Mouse (Mus musculus) testis, adult 2 months (tissue): Measurements from ENCODE around the gene Csrnp3. TPM values are rescaled to one million over a fixed set of nuclear protein-coding genes. Genes with fewer than 3 reads are reported as not detected.

Source experiments
- H3K27ac ChIP-seq: fragments of 200-500 bp; 2 replicates; pipeline ENCODE4 v1.5.1; 2012; ENCODE audit warnings: low read depth, low read length; ENCODE audit not compliant: control insufficient read depth, insufficient read depth
- H3K27me3 ChIP-seq: fragments of 200-500 bp; 2 replicates; pipeline ENCODE4 v1.6.1; 2012; ENCODE audit warnings: mild to moderate bottlenecking, low read length, moderate library complexity; ENCODE audit not compliant: control insufficient read depth, insufficient read depth
- H3K36me3 ChIP-seq: fragments of 200-500 bp; 2 replicates; pipeline ENCODE4 v1.6.1; 2012; ENCODE audit warnings: mild to moderate bottlenecking, low read length; ENCODE audit not compliant: control insufficient read depth, insufficient read depth
- H3K4me1 ChIP-seq: fragments of 200-500 bp; 2 replicates; pipeline ENCODE4 v1.6.1; 2012; ENCODE audit warnings: low read length; ENCODE audit not compliant: control insufficient read depth, insufficient read depth
- H3K4me3 ChIP-seq: fragments of 200-500 bp; 2 replicates; pipeline ENCODE4 v1.5.1; 2012; ENCODE audit warnings: low read depth, mild to moderate bottlenecking, low read length, moderate library complexity, mixed read lengths; ENCODE audit not compliant: control insufficient read depth
- CTCF ChIP-seq: fragments of 200-500 bp; IDR thresholded peaks from 2 replicates; pipeline ENCODE4 v1.5.1; 2012; ENCODE audit warnings: low read depth, mild to moderate bottlenecking, inconsistent platforms, low read length, moderate library complexity; ENCODE audit not compliant: control insufficient read depth, insufficient read depth, insufficient replicate concordance
- POLR2A ChIP-seq: fragments of 200-500 bp; IDR thresholded peaks from 2 replicates; pipeline ENCODE4 v1.6.1; 2012; ENCODE audit warnings: low read depth, mild to moderate bottlenecking, inconsistent platforms, low read length, moderate library complexity; ENCODE audit not compliant: control insufficient read depth
- polyA plus RNA-seq: library from polyadenylated mRNA; depleted of rRNA; stranded (reverse); fragments of >200 nt; gene quantifications from 2 replicates; pipeline ENCODE4 v1.2.3, GENCODE M21; 2012

Csrnp3 gene
- polyA plus RNA-seq, 1 experiment = 9.4 TPM

DNA sequence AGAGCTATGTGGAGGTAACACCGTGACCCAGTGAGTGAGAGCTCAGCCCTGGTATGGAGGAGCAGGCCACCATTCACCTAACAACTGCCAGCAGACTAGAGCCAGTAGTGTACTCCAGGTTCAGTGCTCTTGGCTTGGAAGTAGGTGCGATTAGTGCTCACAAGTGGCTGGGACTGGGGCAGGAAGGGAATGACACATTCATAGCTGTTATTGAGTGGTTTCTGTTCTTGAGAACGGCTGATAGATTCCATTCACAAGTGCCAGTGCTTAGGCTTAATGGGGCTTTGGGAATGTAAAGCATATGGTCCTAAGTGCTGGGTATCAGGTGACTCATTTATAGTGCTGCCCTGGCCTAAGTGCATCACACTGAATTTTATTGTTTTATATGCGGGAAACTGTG is 136.4 kb downstream of the Csrnp3 start:
- no peak overlapping the region for H3K27ac ChIP-seq
- H3K36me3 ChIP-seq = no peaks in the 10 kb centered on the region
- H3K4me1 ChIP-seq = no peaks in the 10 kb centered on the region
- no peaks in the 10 kb centered on the region for H3K27me3 ChIP-seq
- H3K4me3 ChIP-seq = no peak overlapping the region
- TF ChIP-seq POLR2A (no peak), CTCF (no peak)

DNA sequence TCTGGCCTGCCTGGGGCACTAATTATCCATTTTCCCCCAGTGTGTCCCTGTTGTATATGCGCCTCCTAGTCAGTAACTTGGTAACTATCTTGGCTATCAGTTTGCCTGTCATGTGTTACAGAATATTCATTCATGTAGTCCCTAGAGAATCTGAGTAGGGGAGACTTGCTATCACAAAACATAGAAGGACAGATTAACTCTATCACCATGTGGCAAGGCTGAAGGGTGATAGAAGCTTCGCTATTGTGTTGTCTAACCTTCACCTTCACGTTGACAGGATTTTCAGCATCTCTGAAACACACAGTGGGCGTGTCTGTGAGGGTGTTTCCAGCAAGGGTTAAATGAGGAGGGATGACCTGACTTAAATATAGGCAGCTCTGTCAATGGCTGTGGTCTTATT is 140.1 kb downstream of the Csrnp3 start:
- Histone ChIP-seq H3K27ac (no peak overlapping the region), H3K4me1 (no peaks in the 10 kb centered on the region), H3K36me3 (no peaks in the 10 kb centered on the region), H3K4me3 (no peak overlapping the region), H3K27me3 (no peaks in the 10 kb centered on the region)
- TF ChIP-seq CTCF (no peak), POLR2A (no peak)

DNA sequence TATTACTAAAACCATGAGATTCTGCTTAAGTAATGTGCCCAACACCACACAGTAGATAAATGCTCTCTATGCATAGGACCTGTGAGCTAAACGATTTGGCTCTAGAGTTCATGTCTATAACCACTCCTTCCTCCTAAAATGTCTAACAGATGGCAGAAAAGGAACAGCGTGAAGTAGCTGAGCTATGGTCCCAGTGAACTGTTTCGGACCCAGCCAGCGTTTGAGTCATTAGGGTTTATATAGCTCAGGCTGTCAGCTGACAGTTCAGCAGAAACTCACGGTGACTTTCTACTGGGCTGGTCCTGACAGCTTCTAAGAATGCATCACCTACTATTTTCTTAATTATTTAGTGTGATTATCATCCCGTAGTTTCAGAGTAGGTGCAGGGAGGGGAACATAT is 141.5 kb downstream of the Csrnp3 start:
- Histone ChIP-seq H3K27me3 (no peaks in the 10 kb centered on the region), H3K27ac (no peak overlapping the region), H3K4me1 (no peaks in the 10 kb centered on the region), H3K36me3 (no peaks in the 10 kb centered on the region), H3K4me3 (no peak overlapping the region)
- TF ChIP-seq CTCF (no peak), POLR2A (no peak)

DNA sequence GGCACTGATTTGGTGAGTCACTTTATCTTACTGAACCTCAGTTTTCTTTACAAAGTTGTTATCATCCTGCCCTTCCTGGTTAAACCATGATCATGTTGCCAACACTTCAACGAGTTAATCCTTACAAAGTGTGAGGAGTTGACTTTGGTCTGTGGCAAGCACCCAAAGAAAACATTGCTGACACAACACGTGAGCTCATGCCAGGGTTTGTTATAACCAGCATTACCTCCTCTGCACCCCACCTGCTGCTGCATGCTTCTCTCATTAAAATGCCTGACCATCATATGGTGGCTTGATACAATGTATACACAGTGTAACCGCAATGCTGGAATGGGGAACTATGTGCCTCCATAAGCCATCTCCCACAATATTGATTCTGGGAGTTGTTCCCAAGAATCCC is 142.0 kb downstream of the Csrnp3 start:
- Histone ChIP-seq H3K36me3 (no peaks in the 10 kb centered on the region), H3K4me3 (no peak overlapping the region), H3K27me3 (no peaks in the 10 kb centered on the region), H3K27ac (no peak overlapping the region), H3K4me1 (no peaks in the 10 kb centered on the region)
- TF ChIP-seq CTCF (no peak), POLR2A (no peak)

DNA sequence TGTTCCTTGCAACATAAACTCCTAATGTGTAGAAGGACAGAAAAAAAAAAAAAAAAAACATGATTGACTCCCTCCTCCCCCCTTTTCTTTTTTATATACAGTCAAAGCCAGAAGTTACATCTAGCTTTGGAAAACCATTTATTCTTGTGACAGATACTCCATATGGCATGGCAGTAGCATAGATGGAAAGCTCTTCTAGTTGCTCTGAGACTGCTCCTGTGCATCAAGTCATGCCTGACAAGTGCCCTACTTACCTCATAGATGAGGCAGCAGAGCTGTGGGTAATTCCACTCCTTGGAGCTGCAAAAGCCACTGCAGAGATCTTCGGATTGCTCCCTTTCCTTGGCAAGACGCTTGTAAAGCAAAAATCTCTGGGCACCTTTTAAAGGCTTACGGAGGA is 143.2 kb downstream of the Csrnp3 start:
- no peaks in the 10 kb centered on the region for H3K4me1 ChIP-seq
- no peak overlapping the region for H3K4me3 ChIP-seq
- H3K36me3 ChIP-seq = no peaks in the 10 kb centered on the region
- no peak for TF ChIP-seq CTCF
- TF ChIP-seq POLR2A = no peak
- H3K27me3 ChIP-seq = no peaks in the 10 kb centered on the region
- H3K27ac ChIP-seq = no peak overlapping the region

DNA sequence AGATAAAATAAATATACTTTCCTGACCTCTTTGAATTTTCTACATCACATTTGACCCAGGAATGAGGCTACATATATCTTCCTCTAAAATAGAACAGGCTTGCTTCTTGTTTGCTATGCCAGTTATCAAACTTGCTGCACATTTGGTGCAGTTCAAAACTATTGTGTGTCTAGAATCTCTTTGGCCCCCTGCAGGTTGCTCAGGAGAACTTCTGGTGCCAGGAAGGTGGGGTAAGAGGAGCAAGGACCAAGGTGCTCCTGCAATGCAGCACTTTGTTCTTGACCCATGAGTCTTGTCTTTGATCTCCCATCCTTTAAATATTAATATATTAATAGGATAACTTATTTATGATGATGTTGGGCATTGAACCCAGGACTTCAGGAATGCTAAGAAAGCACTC is 144.5 kb downstream of the Csrnp3 start:
- H3K27me3 ChIP-seq = no peaks in the 10 kb centered on the region
- no peak overlapping the region for H3K27ac ChIP-seq
- no peaks in the 10 kb centered on the region for H3K36me3 ChIP-seq
- H3K4me1 ChIP-seq = no peaks in the 10 kb centered on the region
- TF ChIP-seq CTCF (no peak), POLR2A (no peak)
- H3K4me3 ChIP-seq = no peak overlapping the region

DNA sequence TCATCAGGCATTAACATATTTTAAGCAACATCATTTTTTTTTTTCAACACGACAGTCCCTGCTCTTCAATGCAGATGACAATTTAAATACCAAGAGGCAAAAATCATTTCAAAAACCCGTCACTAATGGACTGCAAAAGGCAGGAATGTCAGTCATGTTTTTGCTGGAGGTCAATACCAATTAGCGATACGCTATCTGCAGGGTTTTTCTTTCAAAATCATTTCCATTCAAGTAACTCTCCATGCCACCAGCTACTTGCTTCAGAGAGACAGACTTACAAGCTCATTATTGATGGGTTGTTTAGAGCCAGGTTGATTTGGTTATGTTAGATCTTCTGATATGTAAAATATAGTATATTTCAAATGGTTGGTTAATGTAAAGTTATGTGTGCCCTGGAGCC is 145.2 kb downstream of the Csrnp3 start:
- no peaks in the 10 kb centered on the region for H3K27me3 ChIP-seq
- H3K36me3 ChIP-seq = no peaks in the 10 kb centered on the region
- TF ChIP-seq POLR2A = no peak
- TF ChIP-seq CTCF = no peak
- H3K4me3 ChIP-seq = no peak overlapping the region
- no peak overlapping the region for H3K27ac ChIP-seq
- no peaks in the 10 kb centered on the region for H3K4me1 ChIP-seq

DNA sequence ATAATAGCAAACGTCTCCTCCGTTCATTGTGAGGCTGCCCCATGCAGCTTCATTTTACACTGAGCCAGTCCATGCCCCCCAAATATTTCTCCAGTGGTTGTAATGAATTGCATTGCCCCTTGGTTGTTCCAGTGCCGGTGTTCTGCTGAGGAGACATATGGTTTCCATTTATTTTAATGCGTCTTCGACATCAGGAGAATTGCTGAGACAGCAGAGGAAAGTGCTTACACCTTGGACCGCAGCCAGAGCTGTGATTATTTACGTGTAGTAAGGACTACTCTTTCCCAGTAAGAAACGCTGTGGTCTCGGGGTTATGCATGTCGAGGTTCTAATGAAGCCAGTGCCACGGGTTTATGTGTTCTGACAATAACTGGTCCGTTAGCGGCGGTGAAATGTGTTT is 147.8 kb downstream of the Csrnp3 start:
- H3K4me1 ChIP-seq = no peaks in the 10 kb centered on the region
- no peaks in the 10 kb centered on the region for H3K36me3 ChIP-seq
- no peak overlapping the region for H3K27ac ChIP-seq
- no peaks in the 10 kb centered on the region for H3K27me3 ChIP-seq
- TF ChIP-seq POLR2A (no peak), CTCF (no peak)
- no peak overlapping the region for H3K4me3 ChIP-seq
